Mouse (Mus musculus): Measurements from ENCODE around the gene Gpalpp1.

Gene Gpalpp1

DNA sequence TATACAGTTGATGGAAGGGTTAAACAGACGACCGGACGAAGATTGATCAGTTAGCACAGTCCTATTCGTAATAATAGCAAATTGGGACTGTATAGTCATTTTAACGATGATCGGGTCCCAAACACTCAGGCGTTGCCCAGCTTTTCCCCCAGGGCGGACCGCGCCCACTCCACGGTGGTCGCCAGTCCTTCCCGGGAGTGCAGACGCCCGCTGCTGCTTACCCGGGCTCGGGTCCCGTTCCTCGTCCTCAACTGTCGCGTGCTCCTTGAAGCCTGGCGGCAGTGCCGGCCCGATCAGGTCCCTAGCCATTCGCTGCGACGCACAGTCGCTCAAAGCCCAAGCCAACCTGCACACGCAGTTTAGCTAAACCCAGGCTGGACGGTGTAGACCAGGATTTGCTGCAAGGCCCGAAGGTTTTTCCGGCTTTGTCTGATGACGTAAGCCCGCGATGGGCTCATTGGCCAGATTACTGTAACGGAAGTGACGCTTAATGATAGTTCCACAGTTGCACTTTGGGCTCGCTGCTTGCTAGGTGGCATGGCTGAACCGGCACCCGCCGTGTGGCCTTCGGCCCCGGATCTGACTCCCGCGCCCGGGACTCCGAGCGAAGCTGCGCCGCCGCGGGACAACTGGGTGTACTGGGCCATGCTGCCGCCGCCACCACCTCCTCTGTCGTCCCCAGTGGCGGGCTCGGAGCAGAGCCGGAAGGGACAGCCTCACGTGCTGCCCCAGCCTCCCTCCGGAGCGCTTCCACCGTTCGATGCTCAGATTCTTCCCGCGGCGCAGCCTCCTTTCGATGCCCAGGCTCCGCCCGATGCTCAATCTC is at the start of gene Gpalpp1, which contains the start of gene Nufip1:
Gene Gpalpp1, minus strand, starts transcription at position 365 of the 826 bp plus-strand sequence.
Gene Nufip1, plus strand, starts transcription at position 496 of the 826 bp plus-strand sequence.
- peak; percentile 81 to 87 for DNase-seq (ENCODE audit: low spot score in 2 of 2)

DNA sequence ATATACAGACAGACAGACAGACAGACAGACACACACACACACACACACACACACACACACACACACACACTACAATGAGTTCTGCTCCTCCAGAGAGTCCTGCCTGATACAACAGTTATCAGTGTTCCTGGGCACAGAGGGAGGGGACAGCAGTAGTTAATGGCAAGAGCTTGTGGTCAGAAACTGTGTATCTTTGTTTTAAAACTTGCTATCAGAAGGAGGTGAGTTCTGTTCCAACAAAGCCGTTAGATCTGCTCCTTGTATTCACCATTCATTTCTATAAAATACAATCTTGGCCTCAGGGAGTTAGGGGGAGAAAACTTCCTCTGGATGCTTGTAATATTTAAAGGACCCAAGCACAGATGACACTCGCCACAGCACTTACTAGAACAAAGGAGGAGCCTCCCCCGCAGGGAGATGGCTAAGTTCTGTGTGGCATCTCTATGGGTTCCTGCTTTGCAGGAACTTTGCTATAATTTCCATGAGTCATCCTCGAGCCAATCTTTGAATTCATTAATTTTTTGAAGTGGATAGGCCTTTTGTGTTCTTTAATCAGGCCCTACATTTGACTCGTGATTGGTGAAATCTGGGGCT is 47.7 kb upstream of the Gpalpp1 start:
- no peak for DNase-seq (ENCODE audit: low spot score in 2 of 2)

DNA sequence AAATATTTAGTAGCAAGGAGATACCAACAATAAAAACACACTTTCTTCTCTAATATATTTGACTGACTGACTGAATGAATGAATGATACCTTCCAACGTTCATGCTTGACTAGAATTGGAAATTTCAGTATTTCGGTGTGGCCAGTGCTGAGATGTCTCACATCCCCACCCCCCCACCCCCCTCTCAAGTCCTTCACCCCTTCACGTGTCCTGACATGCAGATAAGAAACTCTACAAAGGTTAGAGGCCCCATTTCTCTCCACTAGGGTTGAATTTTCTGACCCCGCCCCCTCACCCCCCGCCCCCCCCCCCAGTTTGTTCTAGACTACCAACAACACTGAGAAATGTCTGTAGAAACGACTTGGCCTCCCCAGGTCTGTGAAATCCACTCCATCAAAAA is 43.3 kb upstream of the Gpalpp1 start:
- DNase-seq (ENCODE audit: low spot score in 2 of 2), result no peak

DNA sequence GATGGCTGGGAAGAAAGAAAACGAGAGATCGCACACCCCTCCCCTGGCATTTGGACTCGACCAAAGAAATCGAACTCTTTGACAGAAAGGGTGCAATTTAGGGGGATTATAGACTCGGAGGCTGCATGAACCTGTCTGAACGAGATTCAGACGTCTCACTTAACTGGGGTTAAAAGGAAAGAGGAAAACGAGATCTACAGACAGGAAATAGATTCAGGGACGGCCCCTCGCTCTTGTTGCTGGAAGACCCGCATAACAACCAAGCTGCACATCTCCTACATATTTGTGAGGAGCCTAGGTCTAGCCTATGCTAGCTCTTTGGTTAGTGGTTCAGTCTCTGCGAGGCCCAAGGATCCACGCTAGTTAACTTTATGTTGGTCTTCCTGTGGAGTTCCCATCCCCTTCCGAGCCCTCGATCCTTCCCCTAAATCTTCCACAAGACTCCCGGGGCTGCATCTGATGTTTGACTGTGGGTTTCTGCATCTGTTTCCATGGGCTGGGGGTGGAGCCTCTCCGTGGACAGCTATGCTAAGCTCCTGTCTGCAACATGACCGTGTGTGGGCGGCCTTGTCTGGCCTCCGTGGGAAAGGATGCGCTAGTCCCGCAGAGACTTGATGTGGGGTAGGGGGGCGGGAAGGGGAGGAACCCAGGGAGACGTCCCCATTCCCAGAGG is 42.6 kb upstream of the Gpalpp1 start:
- DNase-seq (ENCODE audit: low spot score in 2 of 2), result no peak

DNA sequence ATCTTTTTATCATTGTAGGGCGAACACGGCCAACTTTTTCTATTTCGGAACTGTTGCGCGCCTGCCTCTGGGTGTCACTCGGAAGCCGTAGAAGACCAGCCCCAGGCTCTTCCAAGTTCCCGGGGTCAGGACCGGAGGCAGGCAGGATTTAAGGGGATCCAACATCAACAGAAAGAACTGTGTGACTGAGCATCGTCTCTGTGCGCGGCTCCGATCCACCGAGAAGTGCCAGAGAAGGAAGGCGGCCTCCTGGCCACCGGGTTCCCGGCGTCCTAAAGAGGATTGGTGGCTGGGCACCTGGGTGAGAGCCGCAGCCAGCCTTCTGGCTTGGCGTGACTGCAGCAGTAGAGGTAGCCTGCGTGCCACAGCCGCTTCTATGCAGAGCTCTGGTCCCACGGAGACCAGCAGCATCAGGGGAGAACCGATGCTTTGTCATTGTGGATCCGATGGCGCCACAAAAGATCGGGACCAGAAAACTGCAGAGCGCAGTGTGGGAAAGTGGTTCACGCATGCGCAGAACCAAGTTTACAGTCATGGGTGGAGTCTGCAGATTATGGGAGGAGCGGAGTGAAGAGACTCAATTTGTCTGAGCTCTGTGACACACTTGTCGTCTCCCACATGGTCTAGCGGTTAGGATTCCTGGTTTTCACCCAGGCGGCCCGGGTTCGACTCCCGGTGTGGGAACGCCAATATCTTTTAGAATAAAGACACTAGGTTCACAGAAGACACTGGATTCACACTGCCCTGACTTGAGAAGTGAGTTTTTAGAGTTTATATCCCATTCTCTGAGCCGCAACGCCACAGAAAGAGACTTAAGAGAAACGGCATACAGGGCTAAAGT is 41.8 kb upstream of the Gpalpp1 start:
- peak; percentile 92 to 97 for DNase-seq (ENCODE audit: low spot score in 2 of 2)

DNA sequence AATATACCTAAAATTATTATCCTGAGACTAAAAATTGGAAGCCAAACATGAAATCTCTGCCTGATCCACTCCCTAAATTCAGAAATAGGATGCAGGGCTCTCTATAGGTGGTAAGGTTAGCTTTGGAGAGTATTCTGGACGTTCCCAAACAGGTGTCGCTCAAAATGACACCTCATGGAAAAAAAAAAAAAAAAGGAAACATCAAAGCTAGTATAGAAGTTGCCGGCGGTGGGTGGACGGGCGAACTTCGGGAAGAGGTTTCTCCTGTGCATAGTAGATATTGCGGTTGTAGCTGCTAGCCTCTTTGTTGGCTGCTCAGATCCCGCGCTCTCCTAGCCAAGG is 41.2 kb upstream of the Gpalpp1 start:
- DNase-seq (ENCODE audit: low spot score in 2 of 2), result no peak

DNA sequence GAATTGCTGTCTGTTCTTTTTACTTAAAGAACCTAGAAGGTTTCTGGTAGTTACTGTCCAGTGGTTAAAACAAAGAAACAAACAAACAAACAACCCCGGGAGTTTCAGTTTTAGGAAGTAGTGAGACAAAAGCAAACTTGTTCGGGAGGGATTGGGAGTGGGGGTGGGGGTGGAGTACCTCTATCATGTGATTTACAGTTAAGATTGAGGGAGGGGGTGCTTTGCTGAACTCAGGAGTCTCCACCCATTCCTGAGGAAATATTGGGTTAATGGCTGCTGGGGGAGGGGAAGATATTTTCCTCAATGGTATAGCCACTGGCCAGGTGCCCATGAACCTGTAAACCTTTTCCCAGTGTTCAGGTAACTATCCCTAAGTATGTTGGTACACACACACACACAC is 40.5 kb upstream of the Gpalpp1 start:
- no peak for DNase-seq (ENCODE audit: low spot score in 2 of 2)

DNA sequence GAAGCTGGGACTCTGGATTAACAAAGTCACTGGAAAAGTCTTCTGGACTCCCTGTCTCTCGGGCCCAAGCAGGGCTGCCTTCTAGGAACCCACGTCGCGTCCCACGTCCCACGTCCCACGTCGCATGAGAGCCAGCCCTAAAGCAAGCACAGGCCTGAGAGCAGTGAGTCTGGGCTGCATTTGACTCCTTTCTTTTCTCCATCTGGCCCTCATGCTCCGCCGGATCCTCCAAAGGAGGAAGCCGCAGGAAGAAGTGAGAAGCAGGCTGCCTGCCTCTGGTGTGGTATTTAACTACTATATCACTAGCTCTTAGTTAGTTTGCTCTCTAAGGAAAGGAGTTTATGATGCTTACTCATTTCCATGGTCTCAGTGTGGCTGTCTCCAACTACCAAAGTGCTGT is 39.9 kb upstream of the Gpalpp1 start:
- no peak for DNase-seq (ENCODE audit: low spot score in 2 of 2)

DNA sequence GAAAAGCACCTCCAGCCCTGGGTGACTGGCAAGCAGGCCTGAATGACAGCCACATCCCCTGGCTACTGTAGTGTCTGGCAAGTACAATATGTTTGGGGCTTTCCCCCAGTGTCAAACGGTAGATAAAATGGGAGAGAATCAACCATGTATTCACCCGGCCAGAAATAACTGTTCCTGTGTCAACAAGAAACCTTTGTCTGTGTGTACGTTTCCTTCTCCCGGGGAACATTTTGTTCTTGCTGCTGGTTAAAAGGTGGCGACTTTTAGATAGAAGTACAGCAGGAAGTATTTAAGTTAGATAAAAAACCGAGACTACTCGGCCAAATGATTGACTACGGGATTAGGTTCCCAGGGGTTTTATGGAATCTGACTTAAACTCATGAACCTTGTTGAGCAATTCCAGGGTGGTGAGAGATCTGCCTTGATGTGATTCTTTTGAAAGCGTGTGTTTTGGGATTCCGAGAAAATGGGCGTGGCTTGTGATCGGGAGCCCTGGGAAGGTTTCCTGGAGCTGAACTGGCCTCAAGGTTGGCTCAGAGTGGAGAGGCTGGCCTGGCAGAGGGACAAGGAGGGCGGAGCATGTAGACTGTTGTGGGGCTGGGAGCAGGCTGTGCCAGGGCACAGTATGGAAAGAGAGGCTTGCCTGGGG is 39.1 kb upstream of the Gpalpp1 start:
- DNase-seq (ENCODE audit: low spot score in 2 of 2), result peak in 1 of 2 experiments; percentile 36

DNA sequence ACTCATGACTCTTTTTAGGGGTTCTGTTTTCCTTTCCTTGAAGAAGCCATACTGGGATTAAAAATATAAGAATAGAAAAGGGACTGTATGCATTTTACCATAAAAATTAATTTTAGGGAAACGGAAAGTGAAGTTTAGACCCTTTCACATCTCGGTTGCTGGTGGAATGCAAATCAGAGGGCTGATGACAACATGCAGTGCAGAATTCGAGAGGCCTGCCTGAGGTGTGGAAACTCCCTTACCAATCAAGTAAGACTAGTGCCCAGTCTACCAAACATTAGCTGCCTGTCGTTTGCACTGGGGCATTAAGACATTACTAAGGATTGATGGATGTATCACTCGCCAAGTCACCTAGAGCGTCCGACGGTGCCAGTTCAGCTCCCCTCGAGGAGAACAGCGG is 37.7 kb upstream of the Gpalpp1 start:
- no peak for DNase-seq (ENCODE audit: low spot score in 2 of 2)

DNA sequence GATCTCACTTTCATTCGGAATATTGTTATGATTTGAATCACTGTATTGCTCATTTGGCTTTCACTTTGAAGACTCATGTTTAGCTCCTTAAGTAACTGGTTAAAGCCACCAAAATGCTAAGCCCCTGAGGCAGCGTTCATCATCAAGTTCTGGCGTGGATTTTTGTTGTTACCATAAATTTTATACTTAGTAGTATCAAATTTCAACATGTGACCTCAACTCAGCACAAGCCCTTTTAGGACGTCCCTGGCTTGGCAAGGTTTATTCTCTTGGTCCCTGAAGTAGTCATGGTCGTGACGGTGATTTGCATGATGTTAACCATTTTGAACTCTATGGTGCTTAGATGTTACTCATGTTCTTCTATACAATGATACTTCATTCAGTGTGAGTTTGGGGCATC is 36.5 kb upstream of the Gpalpp1 start:
- no peak for DNase-seq (ENCODE audit: low spot score in 2 of 2)

DNA sequence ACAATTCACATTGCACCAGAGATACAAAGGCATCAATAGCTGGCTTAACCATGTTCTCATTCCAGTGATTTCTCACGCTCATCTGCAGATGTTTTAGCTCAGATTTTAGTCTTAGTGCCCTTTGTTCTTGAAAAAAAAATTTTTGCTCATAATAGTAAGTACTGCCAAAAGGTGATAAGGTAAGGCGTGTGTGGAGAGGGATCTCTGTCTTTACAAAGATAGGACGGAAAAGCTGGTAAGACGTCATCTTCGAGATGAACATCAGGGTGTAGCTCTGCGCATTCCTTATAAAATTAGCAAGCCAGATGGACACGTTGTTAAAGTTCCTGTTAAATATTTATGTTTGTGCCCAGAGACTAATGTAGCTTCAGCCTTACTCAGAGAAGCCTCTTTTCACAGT is 35.3 kb upstream of the Gpalpp1 start:
- DNase-seq (ENCODE audit: low spot score in 2 of 2), result no peak

DNA sequence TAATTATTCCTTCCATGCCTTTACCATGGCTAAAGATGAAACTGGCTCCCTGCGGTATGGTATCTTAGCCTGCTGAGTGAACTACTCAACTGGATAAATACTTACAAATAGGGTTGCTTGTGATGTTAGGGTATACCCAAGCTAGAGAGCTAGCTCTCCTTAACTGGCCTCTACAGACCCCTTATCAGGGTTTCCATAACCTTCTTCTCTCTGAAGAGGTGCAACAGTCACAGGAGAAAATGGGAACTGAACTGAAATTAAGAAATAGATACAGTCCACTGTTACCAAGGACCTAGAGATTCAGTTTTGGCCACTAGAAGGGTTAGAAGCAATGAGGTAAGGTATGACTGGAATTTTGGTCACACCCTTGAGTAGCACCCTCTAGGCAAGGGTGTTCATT is 34.7 kb upstream of the Gpalpp1 start:
- no peak for DNase-seq (ENCODE audit: low spot score in 2 of 2)

DNA sequence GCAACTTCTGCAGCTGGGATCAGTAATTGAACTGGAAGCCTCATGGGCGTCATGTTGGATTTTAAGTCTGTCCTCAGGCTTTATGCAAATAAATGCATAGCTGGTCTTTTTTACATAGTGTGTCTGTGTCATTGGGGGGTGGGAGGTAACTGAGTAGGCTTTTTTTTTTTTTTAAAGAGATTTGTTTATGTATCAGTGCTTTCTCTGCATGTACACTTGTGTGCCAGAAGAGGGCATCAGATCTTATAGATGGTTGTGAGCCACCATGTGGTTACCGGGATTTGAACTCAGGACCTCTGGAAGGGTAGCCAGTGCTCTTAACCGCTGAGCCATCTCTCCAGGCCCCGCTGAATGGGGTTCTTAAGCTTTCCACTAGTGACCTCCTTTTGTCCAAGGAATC is 24.4 kb upstream of the Gpalpp1 start:
- DNase-seq (ENCODE audit: low spot score in 2 of 2), result no peak

DNA sequence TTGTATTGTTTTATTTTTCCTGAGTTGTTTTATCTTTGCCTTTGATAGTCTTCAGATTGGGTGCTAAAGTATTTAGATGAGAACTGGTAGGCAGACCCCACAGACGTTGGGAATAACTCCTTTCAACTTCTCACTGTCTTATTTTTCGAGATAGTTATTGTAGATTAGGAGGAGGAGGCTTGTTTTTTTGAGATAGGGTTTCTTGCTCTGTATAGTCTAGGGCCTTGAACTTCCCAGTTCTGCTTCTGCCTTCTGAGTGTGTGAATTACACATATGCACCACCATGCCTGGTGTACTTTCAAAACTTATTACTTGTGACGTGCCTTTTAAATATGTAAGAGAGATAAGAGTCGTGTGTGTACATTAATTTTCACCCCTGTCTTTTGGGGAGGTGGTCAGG is 17.6 kb upstream of the Gpalpp1 start:
- DNase-seq (ENCODE audit: low spot score in 2 of 2), result no peak

DNA sequence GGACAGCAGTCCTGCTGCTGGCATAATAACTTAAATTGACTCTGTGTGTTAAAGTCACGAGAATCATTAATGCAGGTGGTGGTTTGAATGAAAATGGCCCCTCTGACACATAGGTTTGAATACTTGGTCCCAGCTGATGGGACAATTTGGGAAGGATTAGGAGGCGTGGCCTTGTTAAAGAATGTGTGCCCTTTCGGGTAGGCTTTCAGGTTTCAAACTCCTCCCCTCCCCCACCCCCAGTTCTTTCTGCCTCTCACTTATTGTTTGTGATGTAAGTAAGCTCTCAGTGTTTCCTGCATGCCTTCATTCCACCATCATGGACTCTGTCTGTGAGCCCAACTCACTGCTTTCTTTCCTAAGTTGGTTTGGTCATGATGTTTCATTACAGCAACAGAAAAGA is 16.8 kb upstream of the Gpalpp1 start:
- no peak for DNase-seq (ENCODE audit: low spot score in 2 of 2)

DNA sequence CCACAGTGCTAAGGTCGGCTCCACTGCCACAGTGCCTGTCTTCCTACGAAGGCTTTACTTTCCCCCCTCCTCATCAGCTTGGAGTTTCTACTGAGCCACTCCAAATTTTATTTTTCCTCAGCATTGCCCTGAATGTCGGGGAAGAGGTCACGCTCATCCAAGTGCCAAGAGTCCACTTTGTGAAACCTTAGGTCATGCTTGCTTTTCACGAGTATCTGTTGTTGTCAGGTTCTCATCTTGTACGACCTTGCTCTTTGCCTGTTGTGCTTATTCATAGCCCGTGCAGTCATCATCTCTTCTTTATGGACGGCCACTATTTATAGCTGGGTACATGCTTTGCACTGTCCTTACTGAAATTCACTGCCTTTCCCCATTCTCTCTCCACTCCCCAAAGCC is 12.1 kb upstream of the Gpalpp1 start:
- DNase-seq (ENCODE audit: low spot score in 2 of 2), result no peak

DNA sequence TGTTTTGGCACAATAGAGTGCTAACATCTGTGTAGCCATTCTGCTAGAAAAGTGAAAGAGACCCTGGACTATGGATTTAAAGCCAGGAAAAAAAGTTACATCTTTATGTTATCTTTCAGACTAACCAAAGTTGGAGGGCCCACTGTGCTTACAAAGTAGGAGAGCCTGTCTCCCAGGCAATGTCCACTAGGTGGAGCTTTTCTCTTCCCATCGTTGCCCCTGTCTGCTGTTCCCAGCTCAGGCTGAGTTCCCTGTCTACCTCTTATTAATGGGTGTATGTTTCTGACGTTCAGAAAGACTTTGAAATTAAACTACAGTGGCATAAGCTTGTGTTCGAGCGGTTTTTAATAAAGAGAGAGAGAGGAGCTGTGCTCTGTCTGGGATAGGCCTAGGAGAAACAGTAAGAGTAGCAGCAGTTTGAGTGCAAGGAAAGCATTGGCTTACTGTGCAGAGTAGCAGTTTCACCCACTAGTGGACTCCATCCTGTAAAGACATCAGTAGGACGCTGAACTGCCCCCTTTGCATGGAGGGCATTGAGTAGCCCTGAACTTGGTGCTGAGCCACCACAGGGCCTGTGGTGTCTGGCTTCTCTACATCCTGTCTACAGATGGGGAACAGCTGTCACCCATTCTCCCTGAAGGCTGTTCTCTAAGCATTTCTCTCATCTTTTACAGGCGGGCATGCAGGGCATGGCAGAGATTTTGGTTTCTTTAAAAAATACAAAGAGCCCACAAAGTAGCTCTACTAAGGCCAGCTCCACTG is 11.5 kb upstream of the Gpalpp1 start:
- no peak for DNase-seq (ENCODE audit: low spot score in 2 of 2)

DNA sequence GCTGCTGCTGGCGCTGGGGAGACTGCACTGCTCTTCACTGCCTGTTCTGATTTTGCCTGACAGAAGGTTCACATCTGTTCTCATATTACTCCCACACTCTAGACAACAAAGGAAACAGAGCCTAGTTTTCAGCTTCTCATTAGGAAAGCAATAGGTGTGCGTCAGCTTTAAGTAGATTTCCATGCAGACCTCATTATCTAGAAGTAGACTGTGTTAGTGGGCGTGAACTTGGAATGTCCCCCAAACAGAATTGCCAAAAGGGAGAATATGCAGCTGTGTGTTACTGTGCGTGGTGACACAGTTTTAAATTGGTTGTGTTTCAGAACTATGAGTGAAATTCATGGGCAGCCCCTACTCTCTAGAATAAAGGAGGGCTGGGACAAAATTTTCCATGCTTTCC is 9.9 kb upstream of the Gpalpp1 start:
- no peak for DNase-seq (ENCODE audit: low spot score in 2 of 2)

DNA sequence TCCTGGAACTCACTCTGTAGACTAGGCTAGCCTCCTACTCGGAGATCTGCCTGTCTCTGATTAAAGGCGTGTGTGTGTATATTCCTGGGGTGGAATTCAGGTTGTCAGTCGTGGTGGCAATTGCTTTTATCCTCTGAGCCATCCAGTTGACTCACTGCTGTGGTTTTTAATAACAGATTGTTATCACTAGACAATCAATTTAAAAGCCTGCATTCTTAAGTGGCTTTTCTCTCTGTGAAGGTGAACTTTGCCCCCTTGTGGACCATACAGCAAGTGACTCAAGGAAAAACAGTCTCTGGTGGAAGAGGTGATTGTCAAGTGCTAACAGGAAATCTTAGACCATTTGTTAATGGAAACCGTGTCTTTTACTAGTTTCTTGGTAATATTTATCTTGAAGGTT is 8.4 kb upstream of the Gpalpp1 start:
- no peak for DNase-seq (ENCODE audit: low spot score in 2 of 2)

DNA sequence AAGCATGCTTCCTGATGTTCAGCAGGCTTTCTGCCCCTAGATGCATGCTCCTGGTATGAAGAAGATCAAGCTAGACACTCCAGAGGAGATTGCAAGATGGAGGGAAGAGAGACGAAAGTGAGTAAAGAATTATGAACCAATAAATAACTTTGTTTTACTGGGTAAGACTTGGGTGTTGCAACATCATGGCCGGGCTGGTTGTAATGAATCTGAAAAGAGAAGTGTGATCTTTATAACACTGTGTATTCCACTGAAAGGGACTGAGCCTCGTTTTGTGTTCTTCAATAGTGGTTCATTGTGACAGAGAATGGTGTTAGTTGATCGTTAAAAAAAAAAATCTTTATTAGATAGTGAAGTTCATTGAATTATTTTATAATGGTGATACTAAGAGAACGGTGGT is 5.2 kb upstream of the Gpalpp1 start:
- DNase-seq (ENCODE audit: low spot score in 2 of 2), result no peak

All from spleen, postnatal 4 days (tissue).